Mouse (Mus musculus) kidney, postnatal 36 days (tissue): Measurements from ENCODE around the gene Rasgef1b.

Source experiments
- DNase-seq, 2 experiments: peaks; one replicate each; pipeline ENCODE4 v3.0.0; 2021 to 2022; ENCODE audit warnings: mixed read lengths in 2 of 2

Rasgef1b gene

DNA sequence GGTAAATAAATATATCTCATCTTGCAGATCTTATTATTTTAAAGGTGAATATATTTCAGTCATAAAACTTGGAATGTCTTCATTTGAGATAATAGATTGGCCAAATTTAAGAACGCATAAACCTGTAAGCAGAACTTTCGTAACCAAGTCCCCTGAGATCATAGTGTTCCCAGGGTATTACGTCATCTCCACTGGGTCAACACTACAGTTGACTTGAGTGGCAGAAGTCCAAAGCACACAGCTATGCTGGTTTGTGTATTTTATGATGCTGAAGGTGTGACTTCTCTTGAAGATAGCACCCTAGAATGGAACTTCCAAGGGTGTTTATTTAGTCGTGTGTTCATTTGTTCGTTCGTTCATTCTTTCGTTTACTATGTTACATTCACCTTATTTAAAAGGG is 444.5 kb downstream of the Rasgef1b start:
- DNase-seq = no peak

DNA sequence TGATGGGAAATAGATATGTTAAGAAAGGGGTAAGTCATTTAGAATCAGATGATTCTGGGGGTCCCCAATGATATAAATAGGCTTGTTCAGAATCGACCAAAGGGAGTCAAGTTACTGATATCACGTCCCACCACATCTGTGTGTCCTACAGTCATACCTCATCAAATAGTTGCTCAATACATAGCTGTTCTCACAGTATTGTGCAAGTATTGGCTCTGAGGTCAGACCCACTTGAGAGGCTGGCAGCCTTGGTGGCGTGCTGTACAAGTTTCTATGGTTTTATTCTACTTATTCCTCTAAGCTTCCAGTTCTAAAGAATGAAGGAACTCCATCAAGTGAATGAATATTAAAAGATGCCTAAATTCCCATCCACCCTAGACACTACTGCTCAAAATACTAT is 445.2 kb downstream of the Rasgef1b start:
- DNase-seq = no peak

DNA sequence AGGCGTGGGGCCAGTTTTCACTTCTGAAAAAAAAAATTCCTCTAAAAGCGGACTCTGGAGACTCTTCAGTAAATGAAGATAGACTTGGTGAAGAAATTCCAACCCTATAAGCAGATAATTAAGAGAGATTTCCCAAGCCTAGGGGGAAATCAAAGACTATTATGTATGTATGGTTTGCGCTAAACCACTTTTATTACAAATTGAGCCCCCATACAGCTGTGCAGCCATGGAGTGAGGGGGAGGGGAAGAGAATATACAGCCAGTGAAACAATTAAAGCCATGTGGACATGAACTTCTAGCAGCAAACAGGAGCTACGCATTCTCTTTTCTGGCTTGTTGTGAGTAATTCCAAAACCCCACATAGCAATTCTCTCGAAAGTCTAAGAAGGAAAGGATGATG is 448.3 kb downstream of the Rasgef1b start:
- no peak for DNase-seq

DNA sequence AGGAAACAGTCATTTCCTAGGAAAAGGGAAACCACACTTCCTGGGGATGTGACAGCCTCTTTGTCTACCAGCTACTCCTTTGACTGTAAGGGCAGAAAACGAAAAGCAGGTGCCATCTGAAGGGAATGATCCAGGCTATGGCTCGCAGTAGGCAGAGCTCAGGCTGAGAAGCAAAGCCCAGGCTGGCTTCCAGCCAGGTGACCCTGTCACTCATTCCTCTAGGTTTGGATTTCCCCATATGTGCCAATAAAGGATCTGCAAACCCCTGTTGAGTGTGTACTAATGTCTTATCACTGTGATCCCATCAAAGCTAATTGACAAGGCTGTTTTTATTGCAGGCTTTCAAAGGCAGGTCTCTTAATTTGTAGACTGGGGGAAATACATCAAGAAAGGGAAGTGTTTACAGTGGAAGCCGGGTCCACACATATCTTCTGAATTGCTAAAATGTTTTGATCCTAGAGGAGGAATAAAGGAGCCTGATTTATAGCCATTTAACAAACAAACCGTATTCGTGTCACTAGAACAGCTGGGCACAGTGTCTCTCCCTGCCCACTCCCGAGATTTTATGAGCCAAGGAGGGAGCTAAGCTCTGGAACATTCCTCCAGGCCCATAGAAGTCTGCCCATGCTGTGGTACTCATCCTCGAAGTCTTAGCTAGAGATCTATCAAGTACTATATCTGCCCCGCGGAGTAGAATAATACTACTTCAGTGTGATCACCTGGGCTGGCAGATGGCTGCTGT is 449.7 kb downstream of the Rasgef1b start:
- peak in 1 of 2 experiments; percentile 48 for DNase-seq

DNA sequence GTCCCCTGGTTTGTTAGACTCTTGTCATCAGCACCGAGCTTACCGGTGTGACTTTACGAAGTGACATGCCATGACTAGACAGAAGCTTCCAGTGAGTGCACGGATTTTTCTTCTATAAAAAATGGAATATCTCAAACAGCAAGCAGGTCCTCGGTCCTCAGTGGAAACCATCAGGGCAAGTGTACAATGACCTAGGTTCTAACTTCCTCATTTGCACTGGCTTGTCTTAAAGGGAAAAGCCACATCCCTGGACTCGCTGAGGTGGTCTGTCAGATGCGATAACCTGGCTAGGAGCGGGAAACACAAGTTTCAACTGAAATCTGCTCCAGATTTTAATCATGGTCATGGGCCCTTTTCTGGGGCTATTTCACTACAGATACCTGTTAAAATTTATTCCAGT is 450.5 kb downstream of the Rasgef1b start:
- no peak for DNase-seq

DNA sequence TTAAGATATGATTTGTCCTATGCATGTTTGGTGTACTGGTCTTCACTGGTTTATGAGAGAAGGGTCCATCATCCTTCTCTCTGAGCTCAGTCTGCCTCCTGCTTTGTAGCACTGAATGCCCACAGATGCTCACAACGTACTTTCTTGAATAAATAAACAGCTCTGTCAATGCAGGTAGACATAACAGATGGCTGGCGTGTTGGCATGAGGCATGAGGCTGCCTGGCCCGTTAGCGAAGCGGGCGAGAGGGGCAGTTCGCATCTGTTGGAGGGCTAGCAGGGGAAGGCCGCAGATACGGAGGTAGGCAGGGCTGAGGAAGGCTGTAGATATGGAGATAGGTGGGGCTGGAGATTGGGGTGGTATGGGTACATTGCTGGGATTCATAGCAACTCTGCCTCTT is 451.3 kb downstream of the Rasgef1b start:
- no peak for DNase-seq

DNA sequence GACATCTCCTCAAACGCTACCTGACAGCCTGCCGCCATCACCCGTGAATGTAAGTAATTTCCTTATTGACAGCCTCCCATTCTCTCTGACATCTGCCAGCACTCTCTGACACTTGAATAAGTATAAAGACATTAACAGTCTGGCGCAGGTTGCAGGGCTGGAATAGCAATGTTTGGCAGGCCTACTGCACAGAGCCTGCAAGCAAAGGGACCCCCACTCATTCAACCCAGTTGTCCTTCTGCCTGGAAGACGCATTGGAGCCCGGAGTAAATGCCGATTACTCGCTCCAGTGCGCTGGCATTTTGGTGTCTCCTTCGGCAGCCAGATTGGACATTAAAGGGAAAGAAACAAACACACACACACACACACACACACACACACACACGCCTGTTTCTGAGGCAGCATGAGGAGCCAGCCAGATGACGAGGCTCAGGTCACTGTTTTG is 454.7 kb downstream of the Rasgef1b start:
- peak in 1 of 2 experiments; percentile 29 for DNase-seq

DNA sequence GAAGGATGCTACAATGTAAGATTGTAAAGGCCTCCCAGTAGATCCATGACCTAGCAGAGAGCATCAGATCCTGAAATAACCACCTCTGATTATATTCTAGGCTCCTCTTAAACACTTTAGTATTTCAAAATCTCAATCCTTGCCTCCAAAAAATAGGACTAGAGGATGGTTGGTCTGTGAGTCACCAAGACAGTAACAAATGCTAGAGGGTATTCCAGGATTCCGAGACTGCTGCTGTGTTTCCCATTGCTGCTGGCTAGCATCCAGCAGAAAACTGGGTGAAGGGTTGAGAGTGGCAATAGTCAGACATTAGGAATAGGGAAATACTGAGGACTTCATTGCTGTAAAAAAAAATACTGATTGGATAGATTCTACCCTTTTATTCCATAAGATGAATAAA is 457.3 kb downstream of the Rasgef1b start:
- DNase-seq = peak; percentile 41 to 58

DNA sequence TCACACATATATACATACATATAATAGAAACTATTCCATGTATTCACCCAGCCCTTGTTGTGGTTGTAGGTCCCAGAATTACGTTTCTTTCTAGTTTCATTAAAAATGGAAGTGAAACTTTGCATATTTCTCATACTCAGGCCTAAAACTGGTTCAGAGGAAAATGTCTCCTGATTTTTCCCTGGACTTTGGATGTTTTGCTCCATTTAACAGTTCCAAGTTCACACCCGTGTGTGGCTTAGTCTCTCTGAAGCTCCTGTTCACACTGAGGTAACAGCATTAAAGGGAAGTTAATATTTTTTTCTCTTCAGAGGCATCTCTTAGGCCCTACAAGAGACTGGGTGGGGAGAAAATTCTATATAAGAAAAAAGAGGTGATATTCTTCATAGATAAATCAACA is 459.7 kb downstream of the Rasgef1b start:
- DNase-seq = peak in 1 of 2 experiments; percentile 40

DNA sequence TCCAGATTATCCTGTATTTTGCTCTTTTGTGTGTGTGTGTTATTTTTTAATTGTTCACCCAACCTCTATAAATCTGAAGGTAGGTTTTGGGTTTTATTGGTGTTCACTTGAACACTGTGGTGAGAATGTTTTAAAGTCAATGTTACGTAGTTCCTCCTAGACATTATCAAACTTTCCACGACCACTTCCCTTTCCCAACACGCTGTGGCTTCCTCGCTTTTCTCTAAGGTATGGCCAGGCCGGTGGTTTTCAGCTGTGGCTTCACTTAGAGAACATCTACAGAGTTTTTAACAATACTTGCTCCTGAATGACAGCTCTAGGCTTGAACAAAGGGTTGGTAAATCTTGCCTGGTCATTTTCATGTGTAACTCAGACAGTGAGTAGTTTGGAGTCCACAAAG is 461.5 kb downstream of the Rasgef1b start:
- no peak for DNase-seq

DNA sequence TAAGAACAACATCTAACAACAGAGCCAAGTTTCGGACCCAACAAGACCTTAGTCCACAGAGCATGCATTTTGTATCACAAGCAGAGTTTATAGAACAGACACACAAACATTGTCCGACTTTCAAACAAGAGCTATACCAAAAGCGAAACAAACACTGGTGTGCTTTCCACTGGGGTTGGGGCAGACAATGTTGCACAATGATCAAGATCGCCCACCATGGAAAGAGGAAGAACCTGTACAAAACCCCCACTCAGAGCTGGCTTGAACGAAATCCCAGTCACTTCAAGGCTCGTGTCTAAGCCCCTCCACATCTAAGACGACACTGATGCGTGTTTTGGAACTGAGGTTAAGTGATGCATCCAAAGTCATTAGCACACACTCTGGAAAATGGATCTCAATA is 462.6 kb downstream of the Rasgef1b start:
- DNase-seq = no peak

DNA sequence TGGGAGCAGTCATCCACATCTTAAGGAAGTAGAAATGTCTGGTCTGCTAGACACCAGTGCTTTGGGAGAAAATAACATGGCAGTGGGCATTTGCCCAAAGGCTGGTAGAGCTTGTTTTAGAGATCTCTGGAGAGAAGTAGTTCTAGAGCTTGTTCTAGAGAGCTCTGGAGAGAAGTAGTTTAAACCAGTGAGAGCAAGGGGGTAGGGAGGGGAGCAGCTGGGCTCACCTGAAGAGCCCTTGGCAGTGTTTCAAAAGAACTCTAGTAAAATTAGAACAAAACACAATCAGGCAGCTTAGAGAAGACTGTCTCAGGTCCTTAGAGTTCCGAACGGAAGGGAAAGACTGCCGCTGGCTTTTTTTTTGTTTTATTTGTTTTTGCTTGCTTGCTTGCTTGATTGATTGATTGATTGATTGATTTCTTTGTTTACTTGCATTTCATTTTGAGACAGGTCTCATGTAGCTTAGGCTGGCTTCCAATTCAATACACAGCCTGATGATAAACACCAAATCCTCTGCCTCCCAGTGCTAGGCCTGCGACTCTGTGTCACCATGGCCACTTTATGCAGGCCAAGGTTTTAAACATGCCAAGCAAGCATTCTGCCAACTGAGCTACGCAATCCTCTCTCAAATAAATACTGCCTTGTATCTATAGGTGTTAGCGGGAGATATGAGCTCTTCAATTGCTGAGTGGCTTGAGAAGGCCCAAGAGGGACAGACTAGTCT is 466.5 kb downstream of the Rasgef1b start:
- no peak for DNase-seq

DNA sequence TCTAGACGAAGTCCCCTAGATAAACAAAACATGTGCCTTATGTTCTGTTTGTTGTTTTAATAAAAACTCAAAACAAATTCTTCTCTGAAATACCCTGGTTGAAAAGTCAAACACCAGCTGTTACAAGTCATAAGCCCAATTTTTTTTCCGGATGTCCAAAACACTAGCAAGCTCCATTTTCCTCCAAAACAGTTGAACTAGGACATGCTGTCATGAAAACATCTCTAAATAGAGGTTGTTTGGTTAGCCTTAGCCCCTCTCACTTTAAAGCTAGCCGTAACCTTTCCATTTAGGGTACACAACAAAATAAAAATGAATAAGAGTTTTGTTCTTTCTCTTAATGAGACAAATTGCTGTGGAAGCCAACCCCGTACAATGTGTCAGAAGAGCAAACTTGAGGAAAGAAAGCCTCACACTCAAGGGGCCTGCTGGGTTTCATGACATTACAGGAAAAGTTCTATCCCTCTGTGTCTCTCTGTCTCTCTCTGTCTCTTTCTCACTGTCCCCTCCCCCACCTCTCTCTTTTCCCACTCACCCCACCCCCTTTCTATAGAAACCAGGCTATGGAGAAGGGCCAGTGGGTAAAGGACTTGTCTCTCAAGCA is 467.6 kb downstream of the Rasgef1b start:
- DNase-seq = peak in 1 of 2 experiments; percentile 39

DNA sequence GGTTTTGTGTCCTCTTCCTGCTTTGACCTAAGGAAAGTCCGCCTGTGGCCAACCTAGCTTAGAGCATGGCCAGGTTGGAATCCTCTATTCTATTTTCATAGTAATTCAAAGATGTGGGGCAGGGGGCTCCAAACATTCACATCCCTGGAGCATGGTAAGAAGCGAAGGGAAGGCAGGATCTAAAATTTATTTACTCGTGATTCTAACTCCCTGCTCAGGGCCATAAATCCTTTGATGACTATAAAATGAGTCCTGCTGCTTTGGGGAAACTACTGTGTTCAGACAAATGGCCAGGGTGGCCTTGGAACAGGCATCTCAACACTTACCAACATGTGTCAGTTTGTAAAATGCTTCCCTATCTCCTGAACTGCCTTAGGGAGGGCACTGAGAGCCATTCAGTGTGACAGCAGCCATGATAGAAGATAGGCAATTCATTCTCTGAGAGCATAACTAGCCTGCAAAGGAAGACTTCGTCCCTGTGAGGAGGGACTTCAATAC is 470.8 kb downstream of the Rasgef1b start:
- DNase-seq = no peak

DNA sequence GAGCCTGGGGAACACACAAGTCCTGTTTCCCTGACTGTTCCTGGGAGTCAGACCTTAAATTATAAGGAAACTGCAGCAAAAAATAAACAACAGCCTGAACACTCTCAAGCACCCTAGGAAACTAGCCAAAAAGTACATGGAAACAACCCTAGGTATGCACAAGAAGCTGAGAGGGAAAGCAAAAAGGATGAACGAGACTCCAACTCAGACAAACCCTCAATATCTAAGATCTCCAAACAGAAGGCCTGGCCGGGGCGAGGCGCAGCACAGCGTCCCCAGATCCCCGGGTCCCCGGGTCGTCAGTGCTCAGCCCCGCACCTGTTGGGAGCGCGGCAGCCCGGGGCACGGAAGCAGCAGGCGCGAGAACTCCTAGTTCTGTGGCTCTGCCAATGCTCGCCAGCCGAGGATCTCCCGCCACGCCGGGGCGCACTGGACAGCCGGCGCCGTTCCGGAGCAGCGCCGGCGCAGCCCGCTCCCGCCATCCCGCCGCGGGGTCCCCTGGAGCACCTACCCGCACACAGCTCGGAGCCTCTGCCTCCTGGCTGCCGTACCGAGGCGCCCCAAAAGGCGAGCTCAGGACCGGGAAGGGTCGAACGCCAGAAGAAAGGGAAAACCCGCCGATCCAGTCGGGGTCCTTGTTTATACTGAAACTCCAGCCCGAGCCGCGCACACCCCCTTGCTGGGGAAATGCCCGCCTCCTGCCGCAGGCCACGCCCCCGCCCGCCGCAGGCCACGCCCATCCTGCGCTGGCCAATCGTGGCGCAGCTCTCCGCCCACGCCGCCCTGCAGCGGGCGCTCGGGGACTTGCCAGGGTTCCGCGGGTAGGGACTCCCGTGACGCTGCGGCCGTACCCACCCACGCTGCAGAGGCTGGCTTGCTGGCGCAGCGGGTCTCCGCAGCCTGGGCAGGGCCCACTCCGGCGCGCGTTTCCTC is 476.4 kb downstream of the Rasgef1b start:
- peak; percentile 94 to 97 for DNase-seq

DNA sequence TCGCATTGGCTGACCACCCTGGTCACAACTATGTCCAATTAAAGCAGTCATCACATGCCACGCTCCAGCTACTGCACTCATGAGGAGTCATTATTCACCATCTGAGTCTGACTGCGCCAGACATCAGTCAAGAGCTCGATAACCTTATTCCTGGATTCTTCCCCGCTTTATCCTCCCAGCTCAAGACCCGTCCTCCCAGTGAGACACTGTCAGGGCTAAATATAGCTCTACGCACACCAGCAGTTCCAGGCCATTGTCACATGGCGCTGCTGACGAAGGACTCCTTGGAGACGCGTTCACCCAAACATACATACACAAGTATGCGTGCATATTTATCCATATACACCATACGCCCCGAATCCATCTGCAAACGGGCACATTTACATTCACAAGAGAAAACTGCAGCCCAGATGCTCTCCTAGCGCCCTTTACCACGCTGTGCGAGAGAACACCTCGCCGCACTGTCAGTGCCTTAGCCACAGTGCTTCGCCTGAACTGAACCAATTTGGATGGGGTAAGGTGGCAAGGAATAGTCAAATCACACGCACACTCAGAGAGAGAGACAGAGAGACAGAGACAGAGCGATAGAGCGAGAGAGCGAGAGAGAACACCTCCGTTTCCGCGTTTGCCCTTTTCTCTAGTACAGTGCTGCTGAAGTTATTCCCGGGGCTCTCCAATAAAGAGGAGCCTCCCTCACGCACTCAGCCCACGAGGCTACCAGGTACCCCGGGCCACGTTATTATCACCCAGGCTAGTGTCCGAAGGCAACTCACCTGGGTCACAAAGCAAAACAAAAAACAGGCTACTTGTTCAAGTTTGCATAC is 477.3 kb downstream of the Rasgef1b start:
- DNase-seq = no peak

DNA sequence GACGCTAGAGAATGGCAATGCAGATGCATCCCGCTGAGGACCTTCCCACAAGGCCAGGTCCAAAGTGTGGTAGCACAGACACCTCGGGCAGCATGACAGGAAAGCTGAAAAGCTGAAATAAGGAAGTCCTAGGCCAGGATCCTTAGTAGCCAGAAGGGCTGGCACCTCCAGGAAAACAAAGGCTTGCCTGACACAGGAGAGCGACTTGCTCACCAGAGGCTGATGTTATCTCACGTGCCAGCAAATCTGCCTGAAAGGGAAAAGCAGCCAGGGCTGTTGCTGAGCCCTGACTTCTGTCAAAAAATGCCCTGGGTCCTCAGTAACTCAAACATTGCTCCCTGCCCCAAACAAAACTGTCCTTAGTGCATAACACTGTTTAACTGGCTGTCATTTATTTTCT is 478.0 kb downstream of the Rasgef1b start:
- DNase-seq = no peak

DNA sequence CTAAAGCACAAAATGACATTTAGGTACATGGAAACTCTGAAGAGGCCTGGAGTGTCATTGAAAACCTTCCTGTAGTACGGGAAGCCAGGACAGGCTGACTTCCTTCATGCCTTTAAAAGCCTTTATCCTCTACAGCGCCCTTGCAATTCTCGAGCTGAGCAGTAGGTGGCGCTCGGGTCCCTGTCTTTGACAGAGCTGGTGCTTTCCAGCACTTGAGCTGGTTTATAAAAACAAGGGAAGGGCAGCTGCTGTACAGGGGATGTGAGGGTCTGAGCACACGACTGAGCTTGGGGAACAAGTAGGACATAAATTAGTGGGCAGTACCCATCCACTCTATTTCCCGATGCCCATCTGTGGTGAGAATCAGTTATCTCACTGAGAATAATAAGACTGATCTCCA is 480.4 kb downstream of the Rasgef1b start:
- DNase-seq = peak; percentile 95 to 99

DNA sequence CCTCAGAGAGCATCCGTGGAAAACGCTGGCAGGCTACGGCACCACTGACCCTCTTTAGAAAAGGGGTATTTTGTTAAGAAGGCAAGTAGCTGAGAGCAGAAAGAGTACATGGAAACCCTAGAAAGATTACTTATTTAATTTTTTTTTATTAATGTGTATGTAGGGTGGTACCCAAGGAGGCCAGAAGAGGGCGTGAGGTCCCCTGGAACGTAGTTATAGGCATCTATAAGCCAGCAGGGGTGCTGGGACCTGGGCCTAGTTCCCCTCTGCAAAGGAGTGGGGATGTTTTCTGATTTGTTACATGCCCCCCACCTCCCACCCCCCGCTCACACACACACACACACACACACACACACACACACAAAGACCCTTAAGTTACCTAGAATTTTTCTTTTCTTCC is 480.9 kb downstream of the Rasgef1b start:
- no peak for DNase-seq

DNA sequence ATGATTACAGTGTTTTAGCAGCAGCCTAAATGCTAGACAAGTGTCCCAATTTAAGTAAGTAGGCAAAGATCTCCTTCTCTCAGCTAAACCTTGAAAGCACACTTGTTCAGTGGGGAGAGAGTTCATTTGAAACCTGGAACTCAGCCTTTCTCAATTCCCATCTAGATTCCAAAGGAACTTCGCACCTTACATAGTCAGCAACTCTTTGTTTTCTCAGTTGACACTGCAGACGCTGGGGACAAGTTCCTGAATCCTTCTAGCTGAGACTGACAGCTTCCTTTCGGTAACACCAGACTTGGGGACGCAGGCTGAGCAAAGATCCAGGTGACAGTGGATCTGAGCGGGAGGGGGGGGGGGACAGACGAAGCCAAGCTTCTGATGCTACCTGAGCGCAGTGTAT is 481.4 kb downstream of the Rasgef1b start:
- DNase-seq = peak in 1 of 2 experiments; percentile 29

DNA sequence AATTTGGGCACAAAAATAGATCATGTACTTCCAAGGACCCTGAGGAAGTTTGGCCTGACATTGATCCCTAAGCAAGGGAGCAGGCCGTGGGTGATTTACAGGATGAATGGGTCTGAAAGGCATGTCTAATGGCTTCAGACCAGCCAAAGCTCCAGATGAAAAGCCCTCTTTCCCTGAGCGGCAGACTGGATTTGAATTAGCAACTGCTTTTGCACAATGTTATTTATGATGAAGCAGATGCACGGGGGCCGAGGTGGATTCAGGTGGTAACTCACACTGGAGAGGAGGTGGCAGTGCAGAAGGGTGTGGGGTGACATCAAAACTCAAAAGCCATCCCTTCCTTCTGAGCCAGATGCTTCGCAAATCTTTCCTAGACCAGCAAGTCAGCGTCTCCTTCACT is 481.9 kb downstream of the Rasgef1b start:
- no peak for DNase-seq
